Mouse (Mus musculus) megakaryocyte, embryonic 14.5 days (primary cell): ENCODE measurements around the gene Cbwd1.

Experiments used
- FLI1 ChIP-seq: IDR thresholded peaks from 2 replicates; pipeline ENCODE4 v1.6.1; 2012; ENCODE audit warnings: low read length, inconsistent platforms, mixed read lengths
- GATA1 ChIP-seq: IDR thresholded peaks from 3 replicates; pipeline ENCODE4 v1.6.1; 2012; ENCODE audit warnings: mixed read lengths, low read length, inconsistent platforms, borderline replicate concordance

- TF ChIP-seq GATA1 (no peak), FLI1 (no peak)
Measured at GRCm38 (mm10) chr19:24966941-24967340, 5.5 kb upstream of the Cbwd1 start.
